Mouse (Mus musculus): ENCODE measurements around the gene Dcakd. TPM values are rescaled to one million over a fixed set of nuclear protein-coding genes. Genes with fewer than 3 reads are reported as not detected.

Dcakd gene
- polyA plus RNA-seq, 1 experiment from 2014 or later, result 183 TPM

GRCm38 (mm10) chr11:103018860-103019259 lies 9.3 kb downstream of the Dcakd start:
- H3K4me1 ChIP-seq (ENCODE audit: control insufficient read depth, insufficient read depth, low read length), result peaks cover 11% of the 10 kb centered on the region
- WGBS, result 75% methylated on average over 6 of the region's 6 CpGs
- no peak overlapping the region for H3K4me3 ChIP-seq (replicated peaks; ENCODE audit: low read depth, low read length)
- ATAC-seq (ENCODE audit: low FRiP score, low TSS enrichment), result no peak
- H3K4me2 ChIP-seq (ENCODE audit: low read length), result no peak overlapping the region
- H3K9me3 ChIP-seq (ENCODE audit: control insufficient read depth, low read length), result no peaks in the 10 kb centered on the region
- H3K27me3 ChIP-seq (ENCODE audit: control insufficient read depth, insufficient read depth, low read length), result no peaks in the 10 kb centered on the region
- DNase-seq, result no peak
- no peaks in the 10 kb centered on the region for H3K36me3 ChIP-seq (ENCODE audit: control insufficient read depth, insufficient read depth, low read length)
- no peak overlapping the region for H3K27ac ChIP-seq (replicated peaks; ENCODE audit: low read depth, low read length)
- H3K9ac ChIP-seq (replicated peaks; ENCODE audit: low read length), result no peak overlapping the region

GRCm38 (mm10) chr11:103017661-103018060 lies 10.5 kb downstream of the Dcakd start:
- Histone ChIP-seq H3K4me1 (ENCODE audit: control insufficient read depth, insufficient read depth, low read length) (peaks cover 11% of the 10 kb centered on the region), H3K9me3 (ENCODE audit: control insufficient read depth, low read length) (no peaks in the 10 kb centered on the region), H3K4me3 (replicated peaks; ENCODE audit: low read depth, low read length) (no peak overlapping the region), H3K36me3 (ENCODE audit: control insufficient read depth, insufficient read depth, low read length) (0 out of 2 replicates have a peak, but pooled peaks cover 3% of the 10 kb centered on the region), H3K9ac (replicated peaks; ENCODE audit: low read length) (no peak overlapping the region), H3K27me3 (ENCODE audit: control insufficient read depth, insufficient read depth, low read length) (no peaks in the 10 kb centered on the region), H3K4me2 (ENCODE audit: low read length) (no peak overlapping the region), H3K27ac (replicated peaks; ENCODE audit: low read depth, low read length) (no peak overlapping the region)
- WGBS, result 80% methylated on average over 9 of the region's 9 CpGs
- DNase-seq (no peak), ATAC-seq (ENCODE audit: low FRiP score, low TSS enrichment) (no peak)

- H3K4me3 ChIP-seq (replicated peaks; ENCODE audit: low read depth, low read length), result peak overlapping the region; percentile 63
- no peaks in the 10 kb centered on the region for H3K9me3 ChIP-seq (ENCODE audit: control insufficient read depth, low read length)
- peak overlapping the region; percentile 92 for H3K27ac ChIP-seq (replicated peaks; ENCODE audit: low read depth, low read length)
- H3K9ac ChIP-seq (replicated peaks; ENCODE audit: low read length), result peak overlapping the region; percentile 76
- 0 out of 2 replicates have a peak, but pooled peaks cover 3% of the 10 kb centered on the region for H3K36me3 ChIP-seq (ENCODE audit: control insufficient read depth, insufficient read depth, low read length)
- DNase-seq, result peak; percentile 98
- under 1% methylated on average over 40 of the region's 41 CpGs for WGBS
- peak overlapping the region; percentile 71 for H3K4me2 ChIP-seq (ENCODE audit: low read length)
- no peaks in the 10 kb centered on the region for H3K27me3 ChIP-seq (ENCODE audit: control insufficient read depth, insufficient read depth, low read length)
- peaks cover 11% of the 10 kb centered on the region for H3K4me1 ChIP-seq (ENCODE audit: control insufficient read depth, insufficient read depth, low read length)
- peak; percentile 95 for ATAC-seq (ENCODE audit: low FRiP score, low TSS enrichment)
Observed at GRCm38 (mm10) chr11:103016930-103017329, 11.2 kb downstream of the Dcakd start.

GRCm38 (mm10) chr11:103015881-103016825 lies 12.0 kb downstream of the Dcakd start:
- Histone ChIP-seq H3K36me3 (ENCODE audit: control insufficient read depth, insufficient read depth, low read length) (0 out of 2 replicates have a peak, but pooled peaks cover 3% of the 10 kb centered on the region), H3K9ac (replicated peaks; ENCODE audit: low read length) (peak overlapping the region; percentile 76), H3K4me3 (replicated peaks; ENCODE audit: low read depth, low read length) (peak overlapping the region; percentile 63), H3K9me3 (ENCODE audit: control insufficient read depth, low read length) (no peaks in the 10 kb centered on the region), H3K4me2 (ENCODE audit: low read length) (peak overlapping the region; percentile 71), H3K27me3 (ENCODE audit: control insufficient read depth, insufficient read depth, low read length) (no peaks in the 10 kb centered on the region), H3K4me1 (ENCODE audit: control insufficient read depth, insufficient read depth, low read length) (peaks cover 11% of the 10 kb centered on the region), H3K27ac (replicated peaks; ENCODE audit: low read depth, low read length) (peak overlapping the region; percentile 92)
- DNase-seq (peak; percentile 42), ATAC-seq (ENCODE audit: low FRiP score, low TSS enrichment) (no peak)
- 47% methylated on average over 27 of the region's 27 CpGs for WGBS

- ATAC-seq (ENCODE audit: low FRiP score, low TSS enrichment) (no peak), DNase-seq (no peak)
- Histone ChIP-seq H3K27me3 (ENCODE audit: control insufficient read depth, insufficient read depth, low read length) (no peaks in the 10 kb centered on the region), H3K4me3 (replicated peaks; ENCODE audit: low read depth, low read length) (no peak overlapping the region), H3K27ac (replicated peaks; ENCODE audit: low read depth, low read length) (no peak overlapping the region), H3K9me3 (ENCODE audit: control insufficient read depth, low read length) (no peaks in the 10 kb centered on the region), H3K36me3 (ENCODE audit: control insufficient read depth, insufficient read depth, low read length) (0 out of 2 replicates have a peak, but pooled peaks cover 8% of the 10 kb centered on the region), H3K9ac (replicated peaks; ENCODE audit: low read length) (no peak overlapping the region), H3K4me2 (ENCODE audit: low read length) (no peak overlapping the region), H3K4me1 (ENCODE audit: control insufficient read depth, insufficient read depth, low read length) (peaks cover 11% of the 10 kb centered on the region)
- WGBS, result 94% methylated on average over 2 of the region's 2 CpGs
Observed at GRCm38 (mm10) chr11:103011206-103011497, 17.0 kb downstream of the Dcakd start.

- H3K27ac ChIP-seq (replicated peaks; ENCODE audit: low read depth, low read length), result no peak overlapping the region
- H3K27me3 ChIP-seq (ENCODE audit: control insufficient read depth, insufficient read depth, low read length), result no peaks in the 10 kb centered on the region
- H3K4me3 ChIP-seq (replicated peaks; ENCODE audit: low read depth, low read length), result no peak overlapping the region
- WGBS, result 85% methylated on average over 13 of the region's 13 CpGs
- no peak overlapping the region for H3K4me2 ChIP-seq (ENCODE audit: low read length)
- no peak overlapping the region for H3K9ac ChIP-seq (replicated peaks; ENCODE audit: low read length)
- peaks cover 7% of the 10 kb centered on the region for H3K4me1 ChIP-seq (ENCODE audit: control insufficient read depth, insufficient read depth, low read length)
- H3K9me3 ChIP-seq (ENCODE audit: control insufficient read depth, low read length), result no peaks in the 10 kb centered on the region
- DNase-seq (no peak), ATAC-seq (ENCODE audit: low FRiP score, low TSS enrichment) (no peak)
- H3K36me3 ChIP-seq (ENCODE audit: control insufficient read depth, insufficient read depth, low read length), result 0 out of 2 replicates have a peak, but pooled peaks cover 8% of the 10 kb centered on the region
Observed at GRCm38 (mm10) chr11:103010454-103011205, 17.5 kb downstream of the Dcakd start.

GRCm38 (mm10) chr11:103009208-103009607 lies 18.9 kb downstream of the Dcakd start:
- DNase-seq, result no peak
- 95% methylated on average over 8 of the region's 8 CpGs for WGBS

GRCm38 (mm10) chr11:103008558-103008957 lies 19.6 kb downstream of the Dcakd start:
- Histone ChIP-seq H3K9me3 (ENCODE audit: control insufficient read depth, low read length) (no peaks in the 10 kb centered on the region), H3K9ac (replicated peaks; ENCODE audit: low read length) (no peak overlapping the region), H3K4me2 (ENCODE audit: low read length) (no peak overlapping the region), H3K4me3 (replicated peaks; ENCODE audit: low read depth, low read length) (no peak overlapping the region), H3K27me3 (ENCODE audit: control insufficient read depth, insufficient read depth, low read length) (no peaks in the 10 kb centered on the region), H3K36me3 (ENCODE audit: control insufficient read depth, insufficient read depth, low read length) (0 out of 2 replicates have a peak, but pooled peaks cover 8% of the 10 kb centered on the region), H3K27ac (replicated peaks; ENCODE audit: low read depth, low read length) (no peak overlapping the region), H3K4me1 (ENCODE audit: control insufficient read depth, insufficient read depth, low read length) (no peaks in the 10 kb centered on the region)
- WGBS, result 90% methylated on average over 7 of the region's 7 CpGs
- DNase-seq (no peak), ATAC-seq (ENCODE audit: low FRiP score, low TSS enrichment) (no peak)

More at GRCm38 (mm10) chr11:103009208-103009607, 18.9 kb downstream of the Dcakd start:
- ATAC-seq (ENCODE audit: low FRiP score, low TSS enrichment), result no peak
- Histone ChIP-seq H3K36me3 (ENCODE audit: control insufficient read depth, insufficient read depth, low read length) (0 out of 2 replicates have a peak, but pooled peaks cover 8% of the 10 kb centered on the region), H3K27ac (replicated peaks; ENCODE audit: low read depth, low read length) (no peak overlapping the region), H3K4me2 (ENCODE audit: low read length) (no peak overlapping the region), H3K9ac (replicated peaks; ENCODE audit: low read length) (no peak overlapping the region), H3K9me3 (ENCODE audit: control insufficient read depth, low read length) (no peaks in the 10 kb centered on the region), H3K4me3 (replicated peaks; ENCODE audit: low read depth, low read length) (no peak overlapping the region), H3K27me3 (ENCODE audit: control insufficient read depth, insufficient read depth, low read length) (no peaks in the 10 kb centered on the region), H3K4me1 (ENCODE audit: control insufficient read depth, insufficient read depth, low read length) (no peaks in the 10 kb centered on the region)

Measured in midbrain, embryonic 14.5 days (tissue).